Mouse (Mus musculus) embryonic facial prominence, embryonic 15.5 days (tissue): ENCODE measurements around the gene Vps72. TPM values are rescaled to one million over a fixed set of nuclear protein-coding genes. Genes with fewer than 3 reads are reported as not detected.

Experiments
- ATAC-seq: fragments of 200-750 bp; cut with Nextera tagmentation; 2 replicates; pipeline ENCODE4 v1.8.0; 2017; ENCODE audit warnings: low read depth, moderate TSS enrichment; ENCODE audit not compliant: insufficient number of reproducible peaks, low FRiP score, low TSS enrichment
- H3K27ac ChIP-seq: fragments of 300-500 bp; sonication (generic); replicated peaks from 2 replicates; pipeline ENCODE4 v1.5.1; 2015; ENCODE audit warnings: mild to moderate bottlenecking, inconsistent platforms
- H3K27me3 ChIP-seq: fragments of 300-500 bp; sonication (generic); 2 replicates; pipeline ENCODE4 v1.6.1; 2015; ENCODE audit warnings: inconsistent platforms
- H3K36me3 ChIP-seq: fragments of 300-500 bp; sonication (generic); 2 replicates; pipeline ENCODE4 v1.6.1; 2015; ENCODE audit warnings: mild to moderate bottlenecking, inconsistent platforms
- H3K4me1 ChIP-seq: fragments of 300-500 bp; sonication (generic); 2 replicates; pipeline ENCODE4 v1.6.1; 2015; ENCODE audit warnings: inconsistent platforms
- H3K4me2 ChIP-seq: fragments of 300-500 bp; sonication (generic); replicated peaks from 2 replicates; pipeline ENCODE4 v1.6.1; 2015; ENCODE audit warnings: mild to moderate bottlenecking, inconsistent platforms
- H3K4me3 ChIP-seq: fragments of 300-500 bp; sonication (generic); replicated peaks from 2 replicates; pipeline ENCODE4 v1.5.1; 2015; ENCODE audit warnings: mild to moderate bottlenecking, inconsistent platforms
- H3K9ac ChIP-seq: fragments of 300-500 bp; sonication (generic); 2 replicates; pipeline ENCODE4 v1.6.1; 2015; ENCODE audit warnings: inconsistent platforms
- H3K9me3 ChIP-seq: fragments of 300-500 bp; sonication (generic); replicated peaks from 2 replicates; pipeline ENCODE4 v1.6.1; 2016; ENCODE audit warnings: inconsistent platforms
- WGBS: fragments of 180-500 bp; shearing (Covaris S2); methylation state at CpG from one replicate; pipeline ENCODE4 v1.1.7; 2015; 5-methylcytosine and 5-hydroxymethylcytosine counted together
- polyA plus RNA-seq: library from polyadenylated mRNA; unstranded; fragments of >200 nt; fragmentation: Nextera tagmentation; extraction: Ambion mirVana; gene quantifications from 2 replicates; pipeline ENCODE4 v1.2.1, GENCODE M21; 2015

The Vps72 gene
- polyA plus RNA-seq, 1 experiment from 2014 or later, result 162 TPM

- no peaks in the 10 kb centered on the region for H3K9me3 ChIP-seq
- WGBS, result 48% methylated on average over 4 of the region's 4 CpGs
- H3K27ac ChIP-seq, result no peak overlapping the region
- H3K9ac ChIP-seq, result no peak overlapping the region
- no peaks in the 10 kb centered on the region for H3K4me1 ChIP-seq
- H3K4me3 ChIP-seq, result no peak overlapping the region
- H3K4me2 ChIP-seq, result no peak overlapping the region
- no peaks in the 10 kb centered on the region for H3K36me3 ChIP-seq
- no peak for ATAC-seq
- H3K27me3 ChIP-seq, result no peaks in the 10 kb centered on the region
Observed at GRCm38 (mm10) chr3:95153874-95154273, 43.1 kb downstream of the Vps72 start.

- no peaks in the 10 kb centered on the region for H3K27me3 ChIP-seq
- H3K4me3 ChIP-seq, result peak overlapping the region; percentile 65
- H3K9ac ChIP-seq, result no peak overlapping the region
- 15% methylated on average over 8 of the region's 8 CpGs for WGBS
- no peak for ATAC-seq
- H3K4me2 ChIP-seq, result peak overlapping the region; percentile 74
- peaks cover 40% of the 10 kb centered on the region for H3K4me1 ChIP-seq
- H3K36me3 ChIP-seq, result 0 out of 2 replicates have a peak, but pooled peaks cover 2% of the 10 kb centered on the region
- H3K27ac ChIP-seq, result no peak overlapping the region
- no peaks in the 10 kb centered on the region for H3K9me3 ChIP-seq
Observed at GRCm38 (mm10) chr3:95159511-95159986, 48.7 kb downstream of the Vps72 start.

GRCm38 (mm10) chr3:95159987-95160963 lies 49.5 kb downstream of the Vps72 start, which contains the start of gene Sema6c:
Gene Sema6c (plus strand): TSS chr3:95160457.
- Histone ChIP-seq H3K4me1 (peaks cover 40% of the 10 kb centered on the region), H3K27me3 (no peaks in the 10 kb centered on the region), H3K9ac (peak within 1 kb of the TSS; percentile 47), H3K4me2 (peak within 1 kb of the TSS; percentile 74), H3K4me3 (peak within 1 kb of the TSS; percentile 65), H3K27ac (peak within 1 kb of the TSS; percentile 68), H3K9me3 (no peaks in the 10 kb centered on the region), H3K36me3 (peaks cover 9% of the 10 kb centered on the region; the same call in 1 of the 2 replicates)
- under 1% methylated on average over 66 of the region's 66 CpGs for WGBS
- peak; percentile 96 for ATAC-seq

- peaks cover 16% of the 10 kb centered on the region; the same call in 1 of the 2 replicates for H3K36me3 ChIP-seq
- H3K4me1 ChIP-seq, result peaks cover 40% of the 10 kb centered on the region
- peak overlapping the region; percentile 68 for H3K27ac ChIP-seq
- peak overlapping the region; percentile 47 for H3K9ac ChIP-seq
- H3K9me3 ChIP-seq, result no peaks in the 10 kb centered on the region
- peak overlapping the region; percentile 65 for H3K4me3 ChIP-seq
- peak; percentile 32 for ATAC-seq
- H3K27me3 ChIP-seq, result no peaks in the 10 kb centered on the region
- under 1% methylated on average over 30 of the region's 30 CpGs for whole genome bisulfite sequencing
- peak overlapping the region; percentile 74 for H3K4me2 ChIP-seq
Observed at GRCm38 (mm10) chr3:95161041-95161551, 50.3 kb downstream of the Vps72 start.

GRCm38 (mm10) chr3:95161618-95162344 lies 51.0 kb downstream of the Vps72 start:
- peaks cover 23% of the 10 kb centered on the region for H3K36me3 ChIP-seq
- peak overlapping the region; percentile 68 for H3K27ac ChIP-seq
- H3K9ac ChIP-seq, result peak overlapping the region; percentile 47
- H3K4me2 ChIP-seq, result peak overlapping the region; percentile 74
- ATAC-seq, result no peak
- WGBS, result 4% methylated on average over 9 of the region's 9 CpGs
- peaks cover 40% of the 10 kb centered on the region for H3K4me1 ChIP-seq
- no peaks in the 10 kb centered on the region for H3K27me3 ChIP-seq
- H3K4me3 ChIP-seq, result peak overlapping the region; percentile 65
- no peaks in the 10 kb centered on the region for H3K9me3 ChIP-seq

- 28% methylated on average over 2 of the region's 2 CpGs for WGBS
- no peaks in the 10 kb centered on the region for H3K9me3 ChIP-seq
- H3K36me3 ChIP-seq, result peaks cover 28% of the 10 kb centered on the region
- peak overlapping the region; percentile 68 for H3K27ac ChIP-seq
- H3K9ac ChIP-seq, result no peak overlapping the region
- H3K4me1 ChIP-seq, result peaks cover 40% of the 10 kb centered on the region
- peak overlapping the region; percentile 74 for H3K4me2 ChIP-seq
- peak overlapping the region; percentile 65 for H3K4me3 ChIP-seq
- ATAC-seq, result no peak
- H3K27me3 ChIP-seq, result no peaks in the 10 kb centered on the region
Observed at GRCm38 (mm10) chr3:95162345-95162628, 51.5 kb downstream of the Vps72 start.

- 0 out of 2 replicates have a peak, but pooled peaks have one; percentile 12 for ATAC-seq
- H3K27me3 ChIP-seq, result no peaks in the 10 kb centered on the region
- peak overlapping the region; percentile 74; the same call in 1 of the 2 replicates for H3K4me2 ChIP-seq
- H3K9ac ChIP-seq, result peak overlapping the region; percentile 4; the same call in 1 of the 2 replicates
- H3K4me1 ChIP-seq, result peaks cover 40% of the 10 kb centered on the region
- peaks cover 41% of the 10 kb centered on the region for H3K36me3 ChIP-seq
- no peak overlapping the region; the same call in 1 of the 2 replicates for H3K4me3 ChIP-seq
- H3K9me3 ChIP-seq, result no peaks in the 10 kb centered on the region
- H3K27ac ChIP-seq, result 0 out of 2 replicates have a peak overlapping the region, but pooled peaks have one; percentile 48
- WGBS, result 49% methylated on average over 11 of the region's 11 CpGs
Observed at GRCm38 (mm10) chr3:95163419-95164255, 52.8 kb downstream of the Vps72 start.

GRCm38 (mm10) chr3:95164256-95164550 lies 53.4 kb downstream of the Vps72 start:
- H3K4me1 ChIP-seq, result peaks cover 40% of the 10 kb centered on the region
- H3K27ac ChIP-seq, result 0 out of 2 replicates have a peak overlapping the region, but pooled peaks have one; percentile 3
- H3K27me3 ChIP-seq, result no peaks in the 10 kb centered on the region
- H3K36me3 ChIP-seq, result peaks cover 47% of the 10 kb centered on the region
- H3K4me3 ChIP-seq, result no peak overlapping the region
- no peak for ATAC-seq
- no peak overlapping the region; the same call in 1 of the 2 replicates for H3K4me2 ChIP-seq
- H3K9me3 ChIP-seq, result no peaks in the 10 kb centered on the region
- no peak overlapping the region for H3K9ac ChIP-seq
- WGBS, result 79% methylated on average over 5 of the region's 5 CpGs

- H3K27me3 ChIP-seq, result 0 out of 2 replicates have a peak, but pooled peaks cover 3% of the 10 kb centered on the region
- H3K4me3 ChIP-seq, result no peak overlapping the region
- H3K36me3 ChIP-seq, result peaks cover 53% of the 10 kb centered on the region
Observed at GRCm38 (mm10) chr3:95164840-95165239, 54.0 kb downstream of the Vps72 start.

GRCm38 (mm10) chr3:95169996-95170395 lies 59.2 kb downstream of the Vps72 start:
- no peak for ATAC-seq
- Histone ChIP-seq H3K27me3 (peaks cover 34% of the 10 kb centered on the region), H3K36me3 (peaks cover 81% of the 10 kb centered on the region), H3K9ac (no peak overlapping the region), H3K4me3 (no peak overlapping the region), H3K9me3 (no peaks in the 10 kb centered on the region), H3K4me1 (peaks cover 21% of the 10 kb centered on the region), H3K4me2 (no peak overlapping the region), H3K27ac (no peak overlapping the region)
- 90% methylated on average over 10 of the region's 10 CpGs for WGBS

More at GRCm38 (mm10) chr3:95164840-95165239, 54.0 kb downstream of the Vps72 start:
- no peak for ATAC-seq
- WGBS, result 86% methylated on average over 5 of the region's 5 CpGs
- Histone ChIP-seq H3K4me1 (peaks cover 35% of the 10 kb centered on the region), H3K27ac (no peak overlapping the region), H3K4me2 (no peak overlapping the region), H3K9me3 (no peaks in the 10 kb centered on the region), H3K9ac (no peak overlapping the region)
